9 mouse cellular contexts compared by ENCODE assay signal in the genomic region with DNA sequence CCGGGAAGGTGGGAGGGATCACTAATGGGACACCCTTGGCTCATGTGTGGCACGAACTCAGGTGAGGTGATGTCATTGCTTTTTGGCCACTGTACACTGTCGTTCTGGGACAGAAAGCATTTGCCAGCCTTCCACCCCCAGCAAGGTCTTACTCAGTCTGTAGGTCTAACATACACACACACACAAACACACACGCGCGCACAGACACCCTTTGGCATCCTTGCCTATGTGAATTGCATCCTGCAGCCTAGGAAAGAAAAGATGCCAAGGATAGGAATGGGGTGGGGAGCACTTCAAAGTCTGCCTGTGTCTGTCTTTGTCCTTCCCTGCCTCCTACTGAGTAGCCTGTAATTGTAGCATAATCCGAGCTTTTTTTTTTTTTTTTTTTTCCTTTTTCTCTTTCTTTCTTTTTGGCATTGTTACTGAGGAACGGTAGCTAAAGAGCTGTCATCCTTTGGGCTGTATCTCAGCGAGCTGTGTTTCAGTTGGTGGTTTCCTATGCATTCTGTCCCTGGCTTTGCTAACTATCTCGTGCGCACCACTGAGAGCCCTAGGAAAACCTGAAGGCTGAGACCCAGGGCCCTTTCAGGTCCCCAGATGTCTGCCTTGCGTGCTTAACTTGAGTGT. TPM values are rescaled to one million over a fixed set of nuclear protein-coding genes. Genes with fewer than 3 reads are reported as not detected.
DNase-seq lines count a peak whose midpoint lies in the region; ATAC-seq lines count a peak whose summit lies in the region.
"Had no signal": no experiment of that assay in that cellular context is flagged by ENCODE, and none has a peak within 500 bp of the region (broad histone marks: within the 10 kb centered on the region; RNA-seq: fewer than 3 reads in every experiment).

No protein-coding gene starts in this region.

- peak overlapping the region; percentile 86 for H3K4me2 ChIP-seq in heart, embryonic 13.5 days
- H3K4me2 ChIP-seq in forebrain, embryonic 12.5 days = peak overlapping the region; percentile 82
- H3K4me2 ChIP-seq in limb, embryonic 15.5 days = peak overlapping the region; percentile 15; the same call in 1 of the 2 replicates

- WGBS in heart, embryonic 13.5 days = 59% methylated on average over 12 of the region's 12 CpGs
- 17% methylated on average over 12 of the region's 12 CpGs for WGBS in forebrain, embryonic 12.5 days
- WGBS in limb, embryonic 15.5 days = 45% methylated on average over 12 of the region's 12 CpGs

- H3K36me3 ChIP-seq in heart, embryonic 13.5 days = peaks cover 14% of the 10 kb centered on the region
- peaks cover 10% of the 10 kb centered on the region for H3K36me3 ChIP-seq in forebrain, embryonic 12.5 days (replicated peaks)
- peaks cover 15% of the 10 kb centered on the region for H3K36me3 ChIP-seq in limb, embryonic 15.5 days

- no peak overlapping the region for H3K4me3 ChIP-seq in heart, embryonic 13.5 days
- H3K4me3 ChIP-seq in forebrain, embryonic 12.5 days (replicated peaks) = no peak overlapping the region
- no peak overlapping the region for H3K4me3 ChIP-seq in limb, embryonic 15.5 days

- H3K27me3 ChIP-seq in heart, embryonic 13.5 days (replicated peaks) = no peaks in the 10 kb centered on the region
- no peaks in the 10 kb centered on the region for H3K27me3 ChIP-seq in forebrain, embryonic 12.5 days
- no peaks in the 10 kb centered on the region for H3K27me3 ChIP-seq in limb, embryonic 15.5 days

- H3K27ac ChIP-seq in heart, embryonic 13.5 days (replicated peaks) = peak overlapping the region; percentile 90
- H3K27ac ChIP-seq in forebrain, embryonic 12.5 days = peak overlapping the region; percentile 79
- peak overlapping the region; percentile 47 for H3K27ac ChIP-seq in limb, embryonic 15.5 days

- no peak for DNase-seq in heart, postnatal 4 days
- peak; percentile 62 for DNase-seq in cerebellum, adult 11 months
- no peak for DNase-seq in spleen, postnatal 14 days (ENCODE audit: low spot score in 2 of 2)
- no peak for DNase-seq in spleen, adult 18-20 months
- DNase-seq in embryo, embryonic 10 days (ENCODE audit: low spot score) = no peak

- ATAC-seq in heart, embryonic 13.5 days (ENCODE audit: extremely low read depth, insufficient number of reproducible peaks, low FRiP score, low TSS enrichment) = no peak
- ATAC-seq in forebrain, embryonic 12.5 days (ENCODE audit: low FRiP score) = no peak
- no peak for ATAC-seq in limb, embryonic 15.5 days (ENCODE audit: insufficient number of reproducible peaks, low FRiP score, low TSS enrichment, low read depth)

- H3K9ac ChIP-seq in heart, embryonic 13.5 days = peak overlapping the region; percentile 95
- peak overlapping the region; percentile 33; the same call in 1 of the 2 replicates for H3K9ac ChIP-seq in forebrain, embryonic 12.5 days
- H3K9ac ChIP-seq in limb, embryonic 15.5 days = 0 out of 2 replicates have a peak overlapping the region, but pooled peaks have one; percentile 0

- no peaks in the 10 kb centered on the region for H3K9me3 ChIP-seq in heart, embryonic 13.5 days
- H3K9me3 ChIP-seq in forebrain, embryonic 12.5 days = no peaks in the 10 kb centered on the region
- no peaks in the 10 kb centered on the region for H3K9me3 ChIP-seq in limb, embryonic 15.5 days

- peaks cover 84% of the 10 kb centered on the region for H3K4me1 ChIP-seq in heart, embryonic 13.5 days
- H3K4me1 ChIP-seq in forebrain, embryonic 12.5 days = peaks cover 78% of the 10 kb centered on the region
- peaks cover 75% of the 10 kb centered on the region for H3K4me1 ChIP-seq in limb, embryonic 15.5 days

RNA-seq across cellular contexts. Expression of a gene that starts 4.8 kb away (rescaled TPM):
- 246 and 255 TPM in 2 replicates for polyA plus RNA-seq in heart, embryonic 13.5 days (2015; fragmentation: Nextera tagmentation; extraction: Ambion mirVana)
- total RNA-seq in heart, postnatal 4 days (2021) = 10 to 100 TPM; 91.3 to 91.5 TPM
- polyA plus RNA-seq in forebrain, embryonic 12.5 days (2016; fragmentation: Nextera tagmentation; extraction: Ambion mirVana) = 116 and 119 TPM in 2 replicates
- 306 and 309 TPM in 2 replicates for polyA plus RNA-seq in limb, embryonic 15.5 days (2015; fragmentation: Nextera tagmentation; extraction: Ambion mirVana)

RNA-seq across cellular contexts. Expression of a gene that starts 29.4 kb away (rescaled TPM):
- polyA plus RNA-seq in heart, embryonic 13.5 days (2015; fragmentation: Nextera tagmentation; extraction: Ambion mirVana) = 0.19 TPM in 1 of 2 replicates, not detected in the other
- not detected for total RNA-seq in heart, postnatal 4 days (2021)
- 2.4 and 3.7 TPM in 2 replicates for polyA plus RNA-seq in forebrain, embryonic 12.5 days (2016; fragmentation: Nextera tagmentation; extraction: Ambion mirVana)
- polyA plus RNA-seq in limb, embryonic 15.5 days (2015; fragmentation: Nextera tagmentation; extraction: Ambion mirVana) = 0.35 and 0.55 TPM in 2 replicates
- total RNA-seq: liver, adult 2 months had no signal
- polyA plus RNA-seq: liver, adult 2 months had no signal

Comparison
In these comparisons a context has a peak if more than half of its experiments do, and no peak if none do; other contexts are left out.
1. H3K4me2 ChIP-seq: peak in every context shown above with its lines; median percentile 86 in heart, embryonic 13.5 days; 82 in forebrain, embryonic 12.5 days; 15 in limb, embryonic 15.5 days.
2. H3K9ac ChIP-seq: peak in every context shown above with its lines; median percentile 95 in heart, embryonic 13.5 days; 33 in forebrain, embryonic 12.5 days; 0 in limb, embryonic 15.5 days.